Mouse (Mus musculus): ENCODE results near the gene Dusp22. TPM values are rescaled to one million over a fixed set of nuclear protein-coding genes. Genes with fewer than 3 reads are reported as not detected.
A peak's percentile ranks its signal among the peaks of the same experiment; 100 is the strongest.

Dusp22 gene
- polyA plus RNA-seq, 1 experiment from 2014 or later, result 12.9 TPM

GRCm38 (mm10) chr13:30751304-30751580 is 91.4 kb downstream of the Dusp22 start:
- Histone ChIP-seq H3K9me3 (ENCODE audit: control insufficient read depth, low read length) (no peaks in the 10 kb centered on the region), H3K4me3 (ENCODE audit: low read length) (no peak overlapping the region), H3K4me1 (ENCODE audit: control insufficient read depth, insufficient read depth, low read length) (peaks cover 14% of the 10 kb centered on the region), H3K4me2 (ENCODE audit: low read depth, low read length) (no peak overlapping the region), H3K27ac (ENCODE audit: low read length) (no peak overlapping the region), H3K27me3 (replicated peaks; ENCODE audit: control insufficient read depth, insufficient read depth, low read length) (peaks cover 38% of the 10 kb centered on the region), H3K36me3 (ENCODE audit: control insufficient read depth, insufficient read depth, low read length) (no peaks in the 10 kb centered on the region), H3K9ac (ENCODE audit: low read depth, low read length) (no peak overlapping the region)
- ATAC-seq, result no peak
- WGBS, result 35% methylated on average over 6 of the region's 6 CpGs

GRCm38 (mm10) chr13:30752581-30753187 is 92.9 kb downstream of the Dusp22 start:
- no peaks in the 10 kb centered on the region for H3K9me3 ChIP-seq (ENCODE audit: control insufficient read depth, low read length)
- no peak overlapping the region for H3K27ac ChIP-seq (ENCODE audit: low read length)
- H3K4me2 ChIP-seq (ENCODE audit: low read depth, low read length), result no peak overlapping the region
- no peaks in the 10 kb centered on the region for H3K36me3 ChIP-seq (ENCODE audit: control insufficient read depth, insufficient read depth, low read length)
- H3K27me3 ChIP-seq (replicated peaks; ENCODE audit: control insufficient read depth, insufficient read depth, low read length), result peaks cover 38% of the 10 kb centered on the region
- no peak overlapping the region for H3K4me3 ChIP-seq (ENCODE audit: low read length)
- no peak overlapping the region for H3K9ac ChIP-seq (ENCODE audit: low read depth, low read length)
- peaks cover 14% of the 10 kb centered on the region for H3K4me1 ChIP-seq (ENCODE audit: control insufficient read depth, insufficient read depth, low read length)
- ATAC-seq, result no peak
- WGBS, result 80% methylated on average over 4 of the region's 4 CpGs

GRCm38 (mm10) chr13:30753441-30753840 is 93.6 kb downstream of the Dusp22 start:
- peaks cover 35% of the 10 kb centered on the region for H3K27me3 ChIP-seq (replicated peaks; ENCODE audit: control insufficient read depth, insufficient read depth, low read length)
- H3K36me3 ChIP-seq (ENCODE audit: control insufficient read depth, insufficient read depth, low read length), result no peaks in the 10 kb centered on the region
- no peak overlapping the region for H3K4me2 ChIP-seq (ENCODE audit: low read depth, low read length)
- H3K9ac ChIP-seq (ENCODE audit: low read depth, low read length), result no peak overlapping the region
- 84% methylated on average over 3 of the region's 3 CpGs for WGBS
- H3K4me3 ChIP-seq (ENCODE audit: low read length), result no peak overlapping the region
- no peaks in the 10 kb centered on the region for H3K9me3 ChIP-seq (ENCODE audit: control insufficient read depth, low read length)
- no peak for ATAC-seq
- H3K4me1 ChIP-seq (ENCODE audit: control insufficient read depth, insufficient read depth, low read length), result peaks cover 14% of the 10 kb centered on the region
- no peak overlapping the region for H3K27ac ChIP-seq (ENCODE audit: low read length)

- Histone ChIP-seq H3K9me3 (ENCODE audit: control insufficient read depth, low read length) (no peaks in the 10 kb centered on the region), H3K4me1 (ENCODE audit: control insufficient read depth, insufficient read depth, low read length) (peaks cover 10% of the 10 kb centered on the region), H3K27ac (ENCODE audit: low read length) (no peak overlapping the region), H3K36me3 (ENCODE audit: control insufficient read depth, insufficient read depth, low read length) (no peaks in the 10 kb centered on the region), H3K9ac (ENCODE audit: low read depth, low read length) (no peak overlapping the region), H3K27me3 (replicated peaks; ENCODE audit: control insufficient read depth, insufficient read depth, low read length) (peaks cover 28% of the 10 kb centered on the region), H3K4me2 (ENCODE audit: low read depth, low read length) (no peak overlapping the region), H3K4me3 (ENCODE audit: low read length) (no peak overlapping the region)
- ATAC-seq, result no peak
- 87% methylated on average over 4 of the region's 4 CpGs for WGBS
These were observed 94.3 kb downstream of the Dusp22 start for GRCm38 (mm10) chr13:30754066-30754465.

GRCm38 (mm10) chr13:30754825-30755476 is 95.2 kb downstream of the Dusp22 start:
- Histone ChIP-seq H3K4me2 (ENCODE audit: low read depth, low read length) (no peak overlapping the region), H3K27me3 (replicated peaks; ENCODE audit: control insufficient read depth, insufficient read depth, low read length) (peaks cover 20% of the 10 kb centered on the region), H3K27ac (ENCODE audit: low read length) (no peak overlapping the region), H3K9ac (ENCODE audit: low read depth, low read length) (no peak overlapping the region), H3K4me3 (ENCODE audit: low read length) (no peak overlapping the region), H3K4me1 (ENCODE audit: control insufficient read depth, insufficient read depth, low read length) (peaks cover 4% of the 10 kb centered on the region; the same call in 1 of the 2 replicates), H3K9me3 (ENCODE audit: control insufficient read depth, low read length) (no peaks in the 10 kb centered on the region), H3K36me3 (ENCODE audit: control insufficient read depth, insufficient read depth, low read length) (no peaks in the 10 kb centered on the region)
- WGBS, result 76% methylated on average over 10 of the region's 10 CpGs
- ATAC-seq, result peak; percentile 44; the same call in 1 of the 2 replicates

GRCm38 (mm10) chr13:30755577-30755976 is 95.8 kb downstream of the Dusp22 start:
- Histone ChIP-seq H3K36me3 (ENCODE audit: control insufficient read depth, insufficient read depth, low read length) (no peaks in the 10 kb centered on the region), H3K27ac (ENCODE audit: low read length) (no peak overlapping the region), H3K9me3 (ENCODE audit: control insufficient read depth, low read length) (no peaks in the 10 kb centered on the region), H3K9ac (ENCODE audit: low read depth, low read length) (no peak overlapping the region), H3K4me2 (ENCODE audit: low read depth, low read length) (no peak overlapping the region), H3K27me3 (replicated peaks; ENCODE audit: control insufficient read depth, insufficient read depth, low read length) (peaks cover 15% of the 10 kb centered on the region), H3K4me3 (ENCODE audit: low read length) (no peak overlapping the region), H3K4me1 (ENCODE audit: control insufficient read depth, insufficient read depth, low read length) (no peaks in the 10 kb centered on the region)
- WGBS, result 71% methylated on average over 3 of the region's 3 CpGs
- ATAC-seq, result no peak

GRCm38 (mm10) chr13:30755998-30756639 is 96.3 kb downstream of the Dusp22 start:
- no peak overlapping the region for H3K9ac ChIP-seq (ENCODE audit: low read depth, low read length)
- WGBS, result 73% methylated on average over 9 of the region's 9 CpGs
- no peak overlapping the region for H3K4me2 ChIP-seq (ENCODE audit: low read depth, low read length)
- H3K9me3 ChIP-seq (ENCODE audit: control insufficient read depth, low read length), result no peaks in the 10 kb centered on the region
- H3K27me3 ChIP-seq (replicated peaks; ENCODE audit: control insufficient read depth, insufficient read depth, low read length), result peaks cover 10% of the 10 kb centered on the region
- H3K27ac ChIP-seq (ENCODE audit: low read length), result no peak overlapping the region
- no peaks in the 10 kb centered on the region for H3K36me3 ChIP-seq (ENCODE audit: control insufficient read depth, insufficient read depth, low read length)
- no peak overlapping the region for H3K4me3 ChIP-seq (ENCODE audit: low read length)
- ATAC-seq, result no peak
- no peaks in the 10 kb centered on the region for H3K4me1 ChIP-seq (ENCODE audit: control insufficient read depth, insufficient read depth, low read length)

GRCm38 (mm10) chr13:30757264-30757900 is 97.6 kb downstream of the Dusp22 start:
- H3K36me3 ChIP-seq (ENCODE audit: control insufficient read depth, insufficient read depth, low read length), result no peaks in the 10 kb centered on the region
- H3K9ac ChIP-seq (ENCODE audit: low read depth, low read length), result no peak overlapping the region
- WGBS, result 84% methylated on average over 14 of the region's 14 CpGs
- no peaks in the 10 kb centered on the region for H3K9me3 ChIP-seq (ENCODE audit: control insufficient read depth, low read length)
- H3K4me1 ChIP-seq (ENCODE audit: control insufficient read depth, insufficient read depth, low read length), result no peaks in the 10 kb centered on the region
- ATAC-seq, result no peak
- 0 out of 2 replicates have a peak, but pooled peaks cover 2% of the 10 kb centered on the region for H3K27me3 ChIP-seq (replicated peaks; ENCODE audit: control insufficient read depth, insufficient read depth, low read length)
- no peak overlapping the region for H3K27ac ChIP-seq (ENCODE audit: low read length)
- H3K4me3 ChIP-seq (ENCODE audit: low read length), result no peak overlapping the region
- no peak overlapping the region for H3K4me2 ChIP-seq (ENCODE audit: low read depth, low read length)

- no peak overlapping the region for H3K4me2 ChIP-seq (ENCODE audit: low read depth, low read length)
- no peak overlapping the region for H3K4me3 ChIP-seq (ENCODE audit: low read length)
- ATAC-seq, result no peak
- no peak overlapping the region for H3K9ac ChIP-seq (ENCODE audit: low read depth, low read length)
- H3K27ac ChIP-seq (ENCODE audit: low read length), result no peak overlapping the region
- H3K9me3 ChIP-seq (ENCODE audit: control insufficient read depth, low read length), result no peaks in the 10 kb centered on the region
- H3K36me3 ChIP-seq (ENCODE audit: control insufficient read depth, insufficient read depth, low read length), result no peaks in the 10 kb centered on the region
- no peaks in the 10 kb centered on the region for H3K27me3 ChIP-seq (replicated peaks; ENCODE audit: control insufficient read depth, insufficient read depth, low read length)
- no peaks in the 10 kb centered on the region for H3K4me1 ChIP-seq (ENCODE audit: control insufficient read depth, insufficient read depth, low read length)
- WGBS, result 67% methylated on average over 11 of the region's 11 CpGs
These were observed 99.1 kb downstream of the Dusp22 start for GRCm38 (mm10) chr13:30758789-30759381.

Measured in intestine, embryonic 16.5 days (tissue).